Mouse (Mus musculus): ENCODE measurements at regions not wholly inside any gene's neighbourhood (a gene's known extent, or its start where the extent isn't known, plus 50 kb on each side); places are given as distances from the start of the nearest gene placed in this dataset.

GRCm38 (mm10) chr17:84010492-84011060 lies 162.8 kb upstream of the Haao start:
- H3K4me1 ChIP-seq (ENCODE audit: control insufficient read depth, insufficient read depth, low read length): 0 out of 2 replicates have a peak, but pooled peaks cover 5% of the 10 kb centered on the region
- TF ChIP-seq CTCF (conservative IDR thresholded peaks at IDR 0.05; ENCODE audit: insufficient read depth, insufficient read length, low read depth, low read length) (no peak), POLR2A (IDR thresholded peaks at IDR 0.05; ENCODE audit: low read depth, low read length) (no peak)
- H3K36me3 ChIP-seq (ENCODE audit: control insufficient read depth, insufficient read depth, low read length): no peaks in the 10 kb centered on the region
- no peaks in the 10 kb centered on the region for H3K27me3 ChIP-seq (replicated peaks; ENCODE audit: control insufficient read depth, insufficient read depth, low read length)
- H3K27ac ChIP-seq (ENCODE audit: insufficient read depth, low read depth, low read length): no peak overlapping the region
- no peak overlapping the region for H3K4me3 ChIP-seq (ENCODE audit: insufficient read depth, low read depth, low read length)
- 95% methylated on average over 3 of the region's 3 CpGs for WGBS
- DNase-seq: no peak

DNA sequence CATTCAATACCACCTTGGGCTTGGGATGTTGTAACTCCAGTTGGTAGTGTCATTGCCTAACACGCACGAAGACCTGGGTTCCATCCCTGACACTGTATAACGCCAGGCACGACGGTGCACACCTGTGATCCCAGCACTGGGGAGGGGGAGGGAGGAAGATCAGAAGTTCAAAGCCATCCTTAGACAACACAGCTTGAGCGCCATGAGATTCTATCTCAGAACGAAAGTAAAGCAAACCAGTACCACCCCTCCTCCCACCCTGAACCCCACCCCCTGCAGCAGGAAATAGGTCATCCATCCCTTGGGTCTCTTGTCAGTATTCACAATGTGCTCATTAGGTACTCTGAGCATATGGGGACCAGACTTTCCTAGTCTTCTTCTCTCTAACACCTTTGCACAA lies 162.2 kb upstream of the Haao start:
- no peak for TF ChIP-seq POLR2A (IDR thresholded peaks at IDR 0.05; ENCODE audit: low read depth, low read length)
- TF ChIP-seq CTCF (conservative IDR thresholded peaks at IDR 0.05; ENCODE audit: insufficient read depth, insufficient read length, low read depth, low read length): no peak
- DNase-seq: no peak
- Histone ChIP-seq H3K27me3 (replicated peaks; ENCODE audit: control insufficient read depth, insufficient read depth, low read length) (no peaks in the 10 kb centered on the region), H3K27ac (ENCODE audit: insufficient read depth, low read depth, low read length) (no peak overlapping the region), H3K4me1 (ENCODE audit: control insufficient read depth, insufficient read depth, low read length) (0 out of 2 replicates have a peak, but pooled peaks cover 5% of the 10 kb centered on the region), H3K36me3 (ENCODE audit: control insufficient read depth, insufficient read depth, low read length) (no peaks in the 10 kb centered on the region), H3K4me3 (ENCODE audit: insufficient read depth, low read depth, low read length) (no peak overlapping the region)
- 90% methylated on average over 7 of the region's 7 CpGs for WGBS

- TF ChIP-seq CTCF (conservative IDR thresholded peaks at IDR 0.05; ENCODE audit: insufficient read depth, insufficient read length, low read depth, low read length) (no peak), POLR2A (IDR thresholded peaks at IDR 0.05; ENCODE audit: low read depth, low read length) (no peak)
- H3K27ac ChIP-seq (ENCODE audit: insufficient read depth, low read depth, low read length): no peak overlapping the region
- H3K4me1 ChIP-seq (ENCODE audit: control insufficient read depth, insufficient read depth, low read length): 0 out of 2 replicates have a peak, but pooled peaks cover 5% of the 10 kb centered on the region
- no peaks in the 10 kb centered on the region for H3K27me3 ChIP-seq (replicated peaks; ENCODE audit: control insufficient read depth, insufficient read depth, low read length)
- 91% methylated on average over 8 of the region's 8 CpGs for WGBS
- no peaks in the 10 kb centered on the region for H3K36me3 ChIP-seq (ENCODE audit: control insufficient read depth, insufficient read depth, low read length)
- H3K4me3 ChIP-seq (ENCODE audit: insufficient read depth, low read depth, low read length): no peak overlapping the region
- DNase-seq: no peak
These were observed 161.4 kb upstream of the Haao start for GRCm38 (mm10) chr17:84009194-84009593.

DNA sequence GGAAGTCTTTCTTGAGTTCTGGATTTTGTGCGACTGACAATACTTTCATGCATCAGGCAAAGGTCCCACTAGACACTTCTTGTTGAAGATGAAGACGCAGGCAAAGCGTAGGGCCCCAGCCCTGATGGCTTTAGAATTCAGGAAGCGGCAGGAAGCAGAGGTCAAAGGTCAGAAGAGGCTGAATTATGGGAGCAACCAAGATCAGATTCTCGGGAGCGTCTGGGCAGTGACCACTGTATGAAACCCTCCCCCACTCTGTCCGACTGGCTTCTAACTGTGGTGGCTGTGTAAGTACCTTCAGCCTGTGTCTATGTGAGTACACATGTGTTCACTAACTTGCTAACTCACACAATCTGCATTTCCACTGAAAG lies 160.9 kb upstream of the Haao start:
- H3K4me1 ChIP-seq (ENCODE audit: control insufficient read depth, insufficient read depth, low read length): 0 out of 2 replicates have a peak, but pooled peaks cover 5% of the 10 kb centered on the region
- H3K4me3 ChIP-seq (ENCODE audit: insufficient read depth, low read depth, low read length): no peak overlapping the region
- no peak overlapping the region for H3K27ac ChIP-seq (ENCODE audit: insufficient read depth, low read depth, low read length)
- WGBS: 47% methylated on average over 7 of the region's 7 CpGs
- DNase-seq: peak; percentile 33
- TF ChIP-seq POLR2A (IDR thresholded peaks at IDR 0.05; ENCODE audit: low read depth, low read length) (no peak), CTCF (conservative IDR thresholded peaks at IDR 0.05; ENCODE audit: insufficient read depth, insufficient read length, low read depth, low read length) (no peak)
- no peaks in the 10 kb centered on the region for H3K27me3 ChIP-seq (replicated peaks; ENCODE audit: control insufficient read depth, insufficient read depth, low read length)
- H3K36me3 ChIP-seq (ENCODE audit: control insufficient read depth, insufficient read depth, low read length): no peaks in the 10 kb centered on the region

GRCm38 (mm10) chr17:84008035-84008681 lies 160.4 kb upstream of the Haao start:
- H3K36me3 ChIP-seq (ENCODE audit: control insufficient read depth, insufficient read depth, low read length): no peaks in the 10 kb centered on the region
- no peak overlapping the region for H3K4me3 ChIP-seq (ENCODE audit: insufficient read depth, low read depth, low read length)
- H3K4me1 ChIP-seq (ENCODE audit: control insufficient read depth, insufficient read depth, low read length): peaks cover 7% of the 10 kb centered on the region; the same call in 1 of the 2 replicates
- H3K27ac ChIP-seq (ENCODE audit: insufficient read depth, low read depth, low read length): no peak overlapping the region
- no peak for DNase-seq
- TF ChIP-seq CTCF (conservative IDR thresholded peaks at IDR 0.05; ENCODE audit: insufficient read depth, insufficient read length, low read depth, low read length): no peak
- TF ChIP-seq POLR2A (IDR thresholded peaks at IDR 0.05; ENCODE audit: low read depth, low read length): no peak
- 84% methylated on average over 12 of the region's 12 CpGs for WGBS
- H3K27me3 ChIP-seq (replicated peaks; ENCODE audit: control insufficient read depth, insufficient read depth, low read length): no peaks in the 10 kb centered on the region

DNA sequence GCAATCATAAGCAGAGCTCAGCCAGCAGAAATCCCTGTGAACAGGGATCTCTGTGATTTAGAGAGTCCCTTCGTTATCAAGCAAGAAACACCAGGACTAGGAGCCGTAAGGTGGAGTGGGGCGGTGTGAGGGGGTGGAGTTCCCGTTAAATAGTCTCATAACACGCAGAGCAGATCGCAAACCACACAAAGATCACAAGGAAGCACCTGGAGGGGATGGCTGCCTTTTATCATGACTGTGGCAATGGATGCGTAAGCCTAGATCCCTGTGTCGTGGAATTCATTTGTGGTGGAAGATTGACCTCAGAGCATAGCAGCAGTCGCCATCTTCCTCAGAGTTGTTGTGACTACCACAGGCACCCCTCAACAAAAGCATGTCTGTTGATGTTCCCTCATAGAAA lies 159.0 kb upstream of the Haao start:
- no peak overlapping the region for H3K4me3 ChIP-seq (ENCODE audit: insufficient read depth, low read depth, low read length)
- no peaks in the 10 kb centered on the region for H3K27me3 ChIP-seq (replicated peaks; ENCODE audit: control insufficient read depth, insufficient read depth, low read length)
- TF ChIP-seq POLR2A (IDR thresholded peaks at IDR 0.05; ENCODE audit: low read depth, low read length): no peak
- TF ChIP-seq CTCF (conservative IDR thresholded peaks at IDR 0.05; ENCODE audit: insufficient read depth, insufficient read length, low read depth, low read length): no peak
- H3K4me1 ChIP-seq (ENCODE audit: control insufficient read depth, insufficient read depth, low read length): peaks cover 7% of the 10 kb centered on the region; the same call in 1 of the 2 replicates
- H3K36me3 ChIP-seq (ENCODE audit: control insufficient read depth, insufficient read depth, low read length): no peaks in the 10 kb centered on the region
- no peak overlapping the region for H3K27ac ChIP-seq (ENCODE audit: insufficient read depth, low read depth, low read length)
- DNase-seq: no peak
- WGBS: 93% methylated on average over 9 of the region's 9 CpGs

DNA sequence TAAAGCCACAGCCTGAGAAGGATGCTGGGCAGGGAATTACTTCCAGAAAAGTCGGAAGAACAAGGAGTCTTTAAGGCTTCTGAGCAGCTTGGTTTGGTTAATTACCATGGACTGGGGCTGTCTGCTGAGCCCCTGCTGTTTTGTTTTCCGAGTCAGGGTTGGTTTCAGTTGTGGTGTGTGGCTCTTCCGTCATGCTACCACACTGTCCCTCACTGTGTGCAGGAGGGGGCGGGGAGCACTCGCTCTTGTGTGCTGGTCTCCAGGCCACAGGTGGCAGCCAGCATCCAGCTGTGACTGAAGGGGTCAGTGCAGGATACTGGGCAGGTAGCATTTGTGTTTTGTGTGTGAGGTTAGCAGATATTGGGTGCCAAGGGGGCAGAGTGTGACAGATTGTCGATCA lies 156.5 kb upstream of the Haao start:
- no peaks in the 10 kb centered on the region for H3K27me3 ChIP-seq (replicated peaks; ENCODE audit: control insufficient read depth, insufficient read depth, low read length)
- H3K27ac ChIP-seq (ENCODE audit: insufficient read depth, low read depth, low read length): no peak overlapping the region
- no peaks in the 10 kb centered on the region for H3K36me3 ChIP-seq (ENCODE audit: control insufficient read depth, insufficient read depth, low read length)
- no peak for DNase-seq
- WGBS: 77% methylated on average over 6 of the region's 6 CpGs
- peaks cover 7% of the 10 kb centered on the region; the same call in 1 of the 2 replicates for H3K4me1 ChIP-seq (ENCODE audit: control insufficient read depth, insufficient read depth, low read length)
- TF ChIP-seq POLR2A (IDR thresholded peaks at IDR 0.05; ENCODE audit: low read depth, low read length): no peak
- no peak overlapping the region for H3K4me3 ChIP-seq (ENCODE audit: insufficient read depth, low read depth, low read length)
